Mouse (Mus musculus) heart, postnatal 4 days (tissue): ENCODE measurements at regions not wholly inside any gene's neighbourhood (a gene's known extent, or its start where the extent isn't known, plus 50 kb on each side); places are given as distances from the start of the nearest gene placed in this dataset.
A peak's percentile ranks its signal among the peaks of the same experiment; 100 is the strongest.

Experiments
- DNase-seq: peaks from one replicate; pipeline ENCODE4 v3.0.0; 2021

GRCm38 (mm10) chr1:90289732-90290215 lies 86.0 kb downstream of the Ackr3 start:
- peak; percentile 29 for DNase-seq

- DNase-seq: no peak
Measured at GRCm38 (mm10) chr1:90290428-90291197, 86.8 kb downstream of the Ackr3 start.

- no peak for DNase-seq
Measured at GRCm38 (mm10) chr1:90291256-90291655, 87.5 kb downstream of the Ackr3 start.

DNA sequence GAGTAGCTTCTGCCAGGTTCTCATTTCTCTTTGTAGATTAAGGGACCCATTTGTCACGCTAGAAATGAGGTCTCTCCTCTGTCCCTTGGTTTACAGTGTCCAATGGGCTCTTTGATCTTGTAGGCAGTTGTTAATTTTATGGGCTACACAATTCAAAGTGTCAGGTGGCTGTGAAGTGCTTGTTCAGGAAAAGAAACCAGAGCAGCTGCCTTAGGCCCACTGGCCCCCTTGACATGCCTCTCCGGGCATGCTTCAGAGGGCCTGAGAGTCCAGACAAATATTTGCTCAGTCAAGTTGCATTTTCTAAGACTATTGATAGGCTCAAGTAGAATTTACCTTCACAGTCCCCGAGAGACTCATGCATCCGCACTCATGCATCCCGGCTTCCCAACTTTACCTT lies 94.0 kb downstream of the Ackr3 start:
- DNase-seq: no peak

GRCm38 (mm10) chr1:90300229-90300628 lies 96.4 kb downstream of the Ackr3 start:
- no peak for DNase-seq

DNA sequence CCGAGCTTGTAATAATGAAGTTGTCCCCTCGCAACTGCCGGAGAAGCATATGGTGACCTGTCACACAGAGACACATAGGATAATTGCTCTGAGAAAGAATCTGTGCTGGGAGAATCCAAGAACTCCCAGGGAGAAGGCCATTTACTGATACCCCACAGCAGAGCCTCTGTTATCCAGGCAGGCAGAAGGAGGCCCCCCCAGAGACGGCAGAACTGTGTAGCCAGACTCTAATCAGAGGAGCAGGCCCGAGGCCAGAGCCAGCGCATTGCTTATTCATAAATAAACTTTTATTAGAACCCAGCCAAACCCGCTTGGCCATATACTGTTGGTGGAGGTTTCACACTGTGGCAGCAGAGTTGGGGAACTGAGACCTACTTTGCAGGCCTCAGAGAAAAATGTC lies 100.6 kb downstream of the Ackr3 start:
- no peak for DNase-seq

GRCm38 (mm10) chr1:90311016-90311415 lies 107.2 kb downstream of the Ackr3 start:
- DNase-seq: no peak

- DNase-seq: no peak
Measured at GRCm38 (mm10) chr1:90311649-90312442, 108.1 kb downstream of the Ackr3 start.

DNA sequence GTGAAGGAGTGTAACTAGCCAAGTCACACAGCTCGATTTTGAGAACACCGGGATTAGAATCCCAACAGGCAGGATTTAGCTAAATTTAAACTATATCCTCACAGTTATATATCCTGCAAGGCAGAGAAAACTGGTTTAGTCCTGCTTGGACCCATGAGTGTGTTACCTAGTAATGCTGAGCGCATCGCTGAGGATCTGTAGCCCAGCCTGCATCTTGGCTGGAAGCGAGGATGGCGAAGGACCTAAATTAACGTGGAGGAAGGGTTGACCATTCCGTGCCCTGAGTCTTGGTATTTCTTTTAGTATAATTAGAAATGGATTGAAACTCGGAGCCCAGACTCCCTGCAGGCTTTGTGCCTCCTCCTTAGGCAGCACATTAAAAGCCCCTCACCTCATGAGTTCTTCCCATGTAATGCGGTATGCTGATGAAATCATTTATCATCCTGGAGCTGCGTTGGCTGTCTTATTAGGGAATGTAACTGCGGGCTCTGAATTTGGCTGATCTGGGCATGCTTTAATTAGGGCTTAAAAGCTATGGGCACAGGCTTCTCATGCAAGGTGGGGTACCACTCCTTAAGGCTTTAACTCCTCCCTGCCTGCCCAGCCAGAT lies 110.1 kb downstream of the Ackr3 start:
- DNase-seq: no peak

GRCm38 (mm10) chr1:90317902-90318301 lies 114.1 kb downstream of the Ackr3 start:
- no peak for DNase-seq

DNA sequence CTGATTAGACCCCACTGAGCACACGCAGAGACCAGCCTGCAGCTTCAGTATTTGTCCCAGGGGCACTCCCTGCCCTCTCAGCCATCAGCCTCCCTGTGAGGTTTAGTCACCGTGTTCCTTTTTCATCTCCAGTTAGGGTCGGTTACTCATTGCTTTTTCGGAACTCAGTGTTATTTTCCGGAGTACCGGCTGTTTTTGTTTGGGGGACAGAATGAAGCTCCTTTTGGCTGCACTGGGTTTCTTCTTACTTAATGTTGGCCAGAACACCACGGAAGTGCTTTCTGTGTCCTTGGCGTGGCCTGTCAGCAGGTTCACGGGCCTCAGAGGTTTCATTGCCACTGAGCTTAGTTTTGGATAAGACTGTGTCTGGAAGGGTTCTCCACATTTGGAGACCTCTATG lies 114.7 kb downstream of the Ackr3 start:
- DNase-seq: no peak

- no peak for DNase-seq
Measured at GRCm38 (mm10) chr1:90320518-90320917, 116.7 kb downstream of the Ackr3 start.

DNA sequence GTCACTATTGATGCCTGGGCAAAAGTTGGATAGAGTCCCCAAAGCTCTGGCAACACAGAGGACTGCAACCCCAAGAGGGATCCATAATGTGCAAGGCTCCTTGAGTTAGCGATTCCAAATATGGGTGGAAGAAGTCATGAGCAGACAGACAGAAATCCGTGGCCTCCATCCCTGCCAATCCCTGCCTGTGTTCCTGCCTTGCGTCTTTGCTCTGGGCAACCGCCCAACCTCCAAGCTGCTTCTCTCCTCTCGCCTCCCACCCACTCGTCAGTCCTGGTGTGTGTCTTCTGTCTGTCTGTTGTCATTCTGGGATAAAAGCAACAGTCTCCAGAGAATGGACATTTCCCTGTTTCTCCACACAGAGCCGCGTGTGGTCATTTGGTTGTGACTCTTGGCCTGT lies 117.7 kb downstream of the Ackr3 start:
- peak; percentile 17 for DNase-seq

DNA sequence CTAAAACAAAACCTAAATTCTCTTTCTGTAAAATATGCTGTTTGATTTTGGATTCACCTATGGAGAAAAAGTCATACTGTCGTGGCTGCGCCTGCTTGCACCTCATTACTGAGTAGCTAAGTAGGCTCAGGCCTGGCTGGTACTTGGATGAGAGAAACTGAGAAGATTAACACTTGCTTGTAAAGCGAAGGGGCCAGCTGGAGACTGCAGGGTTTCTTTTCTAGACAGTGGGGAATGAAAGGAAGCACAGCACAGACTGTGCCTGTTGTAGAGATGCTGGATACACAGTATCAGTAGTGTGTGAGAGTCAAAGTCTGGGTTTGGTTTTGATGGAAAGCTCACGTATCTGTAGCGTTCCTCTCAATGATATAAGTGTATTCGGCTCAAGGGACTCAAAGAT lies 123.5 kb downstream of the Ackr3 start:
- no peak for DNase-seq

DNA sequence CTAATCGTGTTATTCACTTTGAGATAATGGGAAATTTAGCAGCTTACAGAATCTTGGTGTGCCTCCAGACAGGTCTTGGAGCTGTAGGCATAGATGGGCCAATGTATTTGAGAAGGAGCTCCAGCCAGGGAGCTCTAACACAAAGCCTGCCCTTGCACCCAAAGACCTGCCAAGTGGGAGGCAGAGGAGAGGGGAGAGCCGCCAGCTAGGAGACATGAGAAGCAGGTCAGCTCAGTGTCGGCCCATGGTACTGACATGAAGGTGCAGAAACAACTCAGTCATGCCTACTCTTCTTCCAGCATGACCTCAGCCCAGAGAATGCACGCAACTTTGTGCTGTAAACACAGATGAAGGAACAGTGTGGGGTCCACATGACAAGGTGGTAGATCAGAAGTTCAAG lies 128.8 kb downstream of the Ackr3 start:
- no peak for DNase-seq

GRCm38 (mm10) chr1:90333676-90334430 lies 130.1 kb downstream of the Ackr3 start:
- peak; percentile 24 for DNase-seq

DNA sequence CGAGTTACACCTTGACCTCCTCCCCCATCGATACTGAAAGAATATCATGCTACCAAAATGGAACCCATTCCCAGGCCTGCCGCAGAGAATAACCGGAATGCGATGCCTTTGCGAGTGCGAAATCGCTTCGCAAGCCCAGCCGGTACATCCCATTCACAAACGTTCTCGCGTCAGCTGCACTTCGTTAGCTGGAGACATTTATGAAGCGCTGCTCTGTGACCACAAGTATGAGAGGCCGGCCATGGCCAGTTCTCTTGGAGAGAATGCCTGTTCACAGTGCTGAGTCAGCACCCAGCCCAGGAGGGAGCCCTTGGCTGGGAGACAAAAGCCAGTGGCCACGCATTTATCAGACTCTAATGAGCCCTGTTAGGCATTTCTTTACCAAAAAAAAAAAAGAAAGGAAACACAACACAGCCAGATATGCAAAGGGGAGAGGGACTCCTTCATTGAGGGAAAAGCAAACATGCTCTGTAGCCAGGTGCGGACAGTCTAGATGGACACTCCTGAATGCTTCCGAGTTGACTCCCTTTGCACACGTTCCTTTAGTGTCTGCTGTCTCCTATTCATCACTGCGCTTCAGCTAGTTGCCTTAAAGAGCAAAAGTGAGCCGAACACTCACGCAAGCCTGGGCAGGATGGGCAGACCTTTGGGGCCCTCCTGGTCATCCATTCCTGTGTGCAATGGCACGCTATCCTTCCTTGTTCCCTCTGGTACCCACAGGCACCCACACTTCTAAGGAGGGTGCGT lies 131.4 kb downstream of the Ackr3 start:
- peak; percentile 42 for DNase-seq

DNA sequence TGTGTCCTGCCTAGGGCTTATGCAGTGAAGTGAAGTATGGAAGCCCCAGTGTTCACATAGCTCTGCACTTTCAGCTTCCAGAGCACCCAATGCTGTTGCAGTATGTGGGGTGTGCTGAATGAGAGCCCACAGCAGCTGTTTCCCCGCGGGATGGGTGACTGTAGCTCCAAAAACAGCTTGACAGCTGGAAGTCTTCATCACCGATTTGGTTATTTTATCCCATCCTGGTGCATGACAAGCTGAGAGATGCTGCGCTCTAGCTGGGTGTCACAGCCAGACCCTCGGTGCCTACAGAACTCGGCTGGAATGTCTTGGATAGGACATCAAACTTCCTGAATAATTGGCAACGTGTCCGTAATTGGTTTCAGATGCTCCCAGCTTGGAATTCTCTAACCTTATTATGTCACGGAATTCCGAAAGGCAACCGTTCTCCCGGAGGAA lies 134.1 kb downstream of the Ackr3 start:
- DNase-seq: no peak

DNA sequence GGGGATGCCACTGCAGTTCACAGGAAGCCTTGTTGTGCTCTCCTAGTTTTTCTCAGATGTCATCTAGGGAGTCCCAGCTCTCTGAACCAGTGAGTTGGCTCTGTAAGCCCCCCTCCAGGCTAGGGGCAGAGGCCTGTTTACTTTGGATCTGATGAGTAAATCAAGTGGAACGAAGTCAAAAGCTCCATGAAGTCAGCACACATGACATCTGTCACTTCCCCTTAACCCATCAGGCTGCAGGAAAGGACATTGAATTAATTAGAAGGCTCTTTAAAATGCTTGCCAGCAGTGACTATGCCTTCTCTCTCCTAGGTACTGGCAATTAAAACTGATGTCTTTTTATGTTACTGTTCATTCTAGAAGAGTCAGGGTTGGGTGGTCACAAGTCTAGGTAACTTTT lies 138.6 kb downstream of the Ackr3 start:
- DNase-seq: no peak

DNA sequence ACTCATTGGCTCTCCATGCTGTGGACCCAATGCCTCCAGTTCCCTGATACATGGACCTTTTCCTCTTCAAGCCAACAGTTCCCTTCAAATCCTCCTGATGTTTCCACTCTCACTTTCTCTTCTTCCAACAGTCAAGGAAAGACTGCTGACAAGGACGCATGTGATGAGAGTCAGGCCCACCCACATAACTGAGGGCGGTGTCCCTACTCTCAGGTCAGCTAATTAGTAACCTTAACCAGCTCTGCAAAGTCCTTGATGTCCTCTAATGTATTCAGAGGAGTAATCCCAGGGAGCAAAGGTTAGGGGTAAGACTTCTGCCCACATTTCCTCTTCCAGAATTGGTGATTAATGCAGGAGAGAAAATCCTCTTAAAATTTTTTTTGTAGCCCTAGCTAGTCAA lies 139.7 kb downstream of the Ackr3 start:
- no peak for DNase-seq

DNA sequence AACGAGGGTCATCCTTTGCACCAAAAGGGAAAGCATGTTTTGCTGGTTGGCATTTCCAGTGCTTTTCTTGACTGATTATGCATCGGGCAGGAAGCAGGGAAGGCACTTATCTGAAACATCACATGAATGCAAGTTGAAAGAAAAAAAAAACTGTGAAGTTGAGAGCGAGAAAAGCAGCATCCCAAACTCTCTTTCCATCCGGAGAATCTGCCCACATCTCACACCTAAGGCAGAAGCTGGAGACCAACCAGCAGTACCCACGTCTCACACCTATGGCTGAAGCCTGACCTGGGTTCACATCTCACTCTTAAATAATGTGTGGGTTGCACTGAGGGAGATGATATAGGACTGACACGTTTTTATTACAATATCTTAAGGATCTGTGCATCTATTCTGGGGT lies 143.3 kb downstream of the Ackr3 start:
- DNase-seq: no peak

- DNase-seq: no peak
Measured at GRCm38 (mm10) chr1:90349611-90350010, 145.8 kb downstream of the Ackr3 start.
